Mouse (Mus musculus): ENCODE results near the gene Ptcd3. TPM values are rescaled to one million over a fixed set of nuclear protein-coding genes. Genes with fewer than 3 reads are reported as not detected.
A peak's percentile ranks its signal among the peaks of the same experiment; 100 is the strongest.
"Not testable (repeated sequence)": the region's sequence is repeated elsewhere in the genome, so short reads cannot be mapped to it uniquely, and the experiment has no call there.

Ptcd3 gene
- polyA plus RNA-seq, 1 experiment from 2014 or later: 129 TPM

DNA sequence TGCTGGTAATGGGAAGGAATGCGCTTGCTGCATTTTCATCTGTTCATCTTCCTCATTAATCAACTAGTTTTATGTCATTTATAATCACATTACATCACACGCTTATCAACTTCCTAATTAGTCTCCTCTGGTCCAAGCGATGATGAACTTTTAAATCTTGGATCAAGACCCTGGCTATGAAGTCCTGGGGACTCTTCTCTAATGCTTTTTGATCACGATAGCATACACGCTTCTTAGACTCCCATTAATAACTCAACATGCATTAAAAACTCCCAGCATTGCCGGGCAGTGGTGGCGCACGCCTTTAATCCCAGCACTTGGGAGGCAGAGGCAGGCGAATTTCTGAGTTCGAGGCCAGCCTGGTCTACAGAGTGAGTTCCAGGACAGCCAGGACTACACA is 834 bp upstream of the Ptcd3 start:
- WGBS: 28% methylated on average over 10 of the region's 10 CpGs
- H3K27me3 ChIP-seq (ENCODE audit: control insufficient read depth, insufficient read depth, low read length): no peaks in the 10 kb centered on the region
- H3K27ac ChIP-seq (ENCODE audit: low read depth, low read length): no peak overlapping the region
- no peaks in the 10 kb centered on the region for H3K36me3 ChIP-seq (ENCODE audit: control insufficient read depth, insufficient read depth, low read length)
- peak overlapping the region; percentile 71; the same call in 1 of the 2 replicates for H3K9ac ChIP-seq (ENCODE audit: low read depth, low read length)
- DNase-seq (ENCODE audit: low spot score) (no peak), ATAC-seq (ENCODE audit: low FRiP score) (peak; percentile 53)
- no peaks in the 10 kb centered on the region for H3K4me1 ChIP-seq (replicated peaks; ENCODE audit: control insufficient read depth, insufficient read depth, low read length)
- H3K4me2 ChIP-seq (replicated peaks; ENCODE audit: low read depth, low read length): peak overlapping the region; percentile 29
- H3K9me3 ChIP-seq (ENCODE audit: control insufficient read depth, low read length): no peaks in the 10 kb centered on the region
- H3K4me3 ChIP-seq (ENCODE audit: low read depth, low read length): peak overlapping the region; percentile 72

DNA sequence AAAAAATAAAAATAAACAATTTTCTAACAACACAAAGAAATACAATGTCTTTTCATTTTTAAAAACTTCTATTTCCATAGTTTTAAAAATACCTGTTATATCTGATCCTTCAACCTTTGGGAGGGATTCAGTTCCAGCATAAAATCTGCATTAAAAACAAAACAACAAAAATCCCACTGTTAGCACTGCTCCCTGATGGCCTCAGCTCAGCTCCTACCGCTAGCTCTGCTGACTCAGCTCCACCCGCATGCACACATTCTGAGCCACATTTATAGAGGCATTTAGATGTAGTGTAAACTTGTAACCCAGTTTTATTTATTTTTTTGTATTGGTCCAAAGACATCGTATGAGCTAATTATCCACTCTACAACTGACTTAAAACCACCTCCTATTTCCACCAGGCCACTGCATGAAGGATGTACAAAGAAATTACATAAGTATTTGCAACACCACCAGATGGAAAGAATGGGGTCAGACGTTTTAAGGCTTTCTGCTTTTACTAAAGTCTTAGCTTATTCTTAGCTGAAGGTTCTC is 781 bp downstream of the Ptcd3 start:
- peak overlapping the region; percentile 72 for H3K4me3 ChIP-seq (ENCODE audit: low read depth, low read length)
- peak; percentile 17 for DNase-seq (ENCODE audit: low spot score)
- H3K9ac ChIP-seq (ENCODE audit: low read depth, low read length): peak overlapping the region; percentile 71
- ATAC-seq (ENCODE audit: low FRiP score): no peak
- peak overlapping the region; percentile 52 for H3K4me2 ChIP-seq (replicated peaks; ENCODE audit: low read depth, low read length)
- H3K9me3 ChIP-seq (ENCODE audit: control insufficient read depth, low read length): no peaks in the 10 kb centered on the region
- H3K27ac ChIP-seq (ENCODE audit: low read depth, low read length): no peak overlapping the region
- H3K4me1 ChIP-seq (replicated peaks; ENCODE audit: control insufficient read depth, insufficient read depth, low read length): no peaks in the 10 kb centered on the region
- H3K36me3 ChIP-seq (ENCODE audit: control insufficient read depth, insufficient read depth, low read length): no peaks in the 10 kb centered on the region
- H3K27me3 ChIP-seq (ENCODE audit: control insufficient read depth, insufficient read depth, low read length): no peaks in the 10 kb centered on the region
- WGBS: 6% methylated on average over 4 of the region's 4 CpGs

DNA sequence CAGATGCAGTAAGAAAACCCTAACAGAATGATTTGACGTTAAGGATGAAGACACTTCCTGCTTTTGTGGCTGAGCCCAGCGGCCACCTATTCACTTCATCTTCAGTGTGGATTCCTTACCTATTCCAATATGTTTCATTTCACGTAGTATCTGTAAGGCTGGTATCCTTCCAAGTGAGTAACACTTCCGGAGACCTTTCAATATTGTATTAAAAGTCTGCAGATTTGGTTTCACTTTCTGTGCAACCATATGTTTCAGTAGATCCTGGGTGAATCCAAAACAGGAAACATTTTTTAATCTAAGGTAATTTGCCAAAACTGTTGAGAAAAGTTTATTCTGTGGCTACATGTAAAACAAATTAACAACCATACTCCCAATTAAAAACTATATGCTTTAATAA is 15.3 kb downstream of the Ptcd3 start:
- H3K4me2 ChIP-seq (replicated peaks; ENCODE audit: low read depth, low read length): no peak overlapping the region
- H3K9me3 ChIP-seq (ENCODE audit: control insufficient read depth, low read length): no peaks in the 10 kb centered on the region
- peaks cover 19% of the 10 kb centered on the region for H3K36me3 ChIP-seq (ENCODE audit: control insufficient read depth, insufficient read depth, low read length)
- H3K9ac ChIP-seq (ENCODE audit: low read depth, low read length): no peak overlapping the region
- no peaks in the 10 kb centered on the region for H3K27me3 ChIP-seq (ENCODE audit: control insufficient read depth, insufficient read depth, low read length)
- DNase-seq (ENCODE audit: low spot score) (no peak), ATAC-seq (ENCODE audit: low FRiP score) (no peak)
- no peaks in the 10 kb centered on the region for H3K4me1 ChIP-seq (replicated peaks; ENCODE audit: control insufficient read depth, insufficient read depth, low read length)
- H3K27ac ChIP-seq (ENCODE audit: low read depth, low read length): no peak overlapping the region
- no peak overlapping the region for H3K4me3 ChIP-seq (ENCODE audit: low read depth, low read length)
- 93% methylated on average over 4 of the region's 4 CpGs for WGBS

DNA sequence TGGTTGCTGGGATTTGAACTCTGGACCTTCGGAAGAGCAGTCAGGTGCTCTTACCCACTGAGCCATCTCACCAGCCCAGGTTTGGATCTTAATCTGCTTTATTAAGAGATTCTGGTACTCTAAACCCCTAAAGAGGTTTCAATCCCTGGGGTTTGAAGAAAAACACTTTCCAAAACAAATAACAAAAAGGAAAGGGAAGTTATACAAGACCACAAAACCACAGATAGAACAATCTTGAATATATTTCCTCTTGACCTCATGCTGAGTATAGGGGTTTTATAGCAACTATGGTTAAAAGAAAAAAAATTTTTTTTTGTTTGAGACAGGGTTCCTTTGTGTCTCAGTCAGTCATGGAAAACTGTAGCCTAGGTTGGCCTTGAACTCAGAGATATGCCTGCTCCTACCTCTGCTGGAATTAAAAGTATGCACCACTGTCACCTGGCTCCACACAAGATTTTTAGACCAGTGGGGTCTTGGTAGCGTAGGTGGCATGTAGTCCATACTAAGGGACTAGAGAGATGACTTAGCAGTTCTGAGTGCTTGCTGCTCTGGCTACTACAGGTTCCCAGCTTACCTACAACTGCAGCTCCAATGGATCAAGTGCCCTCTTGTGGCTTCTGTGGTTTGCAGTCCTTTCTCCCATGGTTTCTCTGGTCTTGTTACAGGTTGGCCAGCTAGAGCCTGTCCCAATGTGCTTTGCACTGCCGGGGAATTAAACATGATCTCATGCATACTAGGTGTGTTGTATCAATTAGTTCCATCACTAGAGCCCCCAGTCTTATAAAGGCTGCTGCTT is 30.4 kb downstream of the Ptcd3 start:
- Histone ChIP-seq H3K9me3 (ENCODE audit: control insufficient read depth, low read length) (no peaks in the 10 kb centered on the region), H3K4me3 (ENCODE audit: low read depth, low read length) (no peak overlapping the region), H3K27ac (ENCODE audit: low read depth, low read length) (no peak overlapping the region), H3K27me3 (ENCODE audit: control insufficient read depth, insufficient read depth, low read length) (no peaks in the 10 kb centered on the region), H3K4me2 (replicated peaks; ENCODE audit: low read depth, low read length) (no peak overlapping the region), H3K4me1 (replicated peaks; ENCODE audit: control insufficient read depth, insufficient read depth, low read length) (no peaks in the 10 kb centered on the region), H3K36me3 (ENCODE audit: control insufficient read depth, insufficient read depth, low read length) (0 out of 2 replicates have a peak, but pooled peaks cover 5% of the 10 kb centered on the region), H3K9ac (ENCODE audit: low read depth, low read length) (no peak overlapping the region)
- no peak for DNase-seq (ENCODE audit: low spot score)
- ATAC-seq (ENCODE audit: low FRiP score): no peak
- WGBS: 96% methylated on average over 3 of the region's 3 CpGs

DNA sequence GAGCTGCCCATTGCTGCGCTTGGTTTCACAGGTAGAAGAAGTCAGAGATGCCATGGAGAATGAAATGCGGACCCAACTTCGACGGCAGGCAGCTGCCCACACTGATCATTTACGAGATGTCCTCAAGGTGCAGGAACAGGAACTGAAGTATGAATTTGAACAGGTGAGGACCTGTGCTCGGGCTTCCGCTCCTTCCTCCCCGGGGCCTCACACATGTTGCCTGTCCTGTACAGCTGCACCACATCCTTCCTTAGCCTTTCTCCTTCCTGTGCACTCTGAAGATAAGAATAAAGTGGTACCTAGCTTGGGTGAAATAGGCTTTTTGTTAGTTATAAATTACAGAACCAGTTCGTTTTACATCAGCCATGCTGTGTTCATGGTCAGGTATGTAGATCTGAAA is 37.2 kb downstream of the Ptcd3 start:
- 94% methylated on average over 9 of the region's 9 CpGs for whole genome bisulfite sequencing
- no peak for DNase-seq (ENCODE audit: low spot score)
- Histone ChIP-seq H3K4me3 (ENCODE audit: low read depth, low read length) (no peak overlapping the region), H3K4me1 (replicated peaks; ENCODE audit: control insufficient read depth, insufficient read depth, low read length) (no peaks in the 10 kb centered on the region), H3K9me3 (ENCODE audit: control insufficient read depth, low read length) (no peaks in the 10 kb centered on the region), H3K27ac (ENCODE audit: low read depth, low read length) (no peak overlapping the region), H3K36me3 (ENCODE audit: control insufficient read depth, insufficient read depth, low read length) (0 out of 2 replicates have a peak, but pooled peaks cover 4% of the 10 kb centered on the region), H3K27me3 (ENCODE audit: control insufficient read depth, insufficient read depth, low read length) (no peaks in the 10 kb centered on the region), H3K4me2 (replicated peaks; ENCODE audit: low read depth, low read length) (no peak overlapping the region), H3K9ac (ENCODE audit: low read depth, low read length) (no peak overlapping the region)
- ATAC-seq (ENCODE audit: low FRiP score): no peak

DNA sequence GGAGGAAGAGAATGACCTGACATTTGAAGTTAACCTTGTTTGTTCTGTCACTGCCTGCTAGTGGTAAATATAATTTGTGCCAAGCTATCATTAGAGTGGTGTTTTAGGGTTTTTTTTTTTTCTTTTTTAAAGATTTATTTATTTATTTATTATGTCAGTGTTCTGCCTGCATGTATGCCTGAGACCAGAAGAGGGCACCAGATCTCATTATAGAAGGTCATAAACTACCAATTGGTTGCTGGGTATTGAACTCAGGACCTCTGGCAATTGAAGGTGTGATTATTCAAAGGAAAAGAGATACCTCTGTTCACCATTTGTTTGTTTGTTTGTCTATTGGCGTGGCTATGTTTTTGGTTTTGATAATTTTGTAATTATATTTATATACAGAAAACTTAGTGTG is 39.7 kb downstream of the Ptcd3 start:
- DNase-seq (ENCODE audit: low spot score) (no peak), ATAC-seq (ENCODE audit: low FRiP score) (no peak)
- Histone ChIP-seq H3K9ac (ENCODE audit: low read depth, low read length) (no peak overlapping the region), H3K4me2 (replicated peaks; ENCODE audit: low read depth, low read length) (no peak overlapping the region), H3K9me3 (ENCODE audit: control insufficient read depth, low read length) (no peaks in the 10 kb centered on the region), H3K27me3 (ENCODE audit: control insufficient read depth, insufficient read depth, low read length) (no peaks in the 10 kb centered on the region), H3K4me1 (replicated peaks; ENCODE audit: control insufficient read depth, insufficient read depth, low read length) (no peaks in the 10 kb centered on the region), H3K36me3 (ENCODE audit: control insufficient read depth, insufficient read depth, low read length) (peaks cover 11% of the 10 kb centered on the region; the same call in 1 of the 2 replicates), H3K27ac (ENCODE audit: low read depth, low read length) (no peak overlapping the region), H3K4me3 (ENCODE audit: low read depth, low read length) (no peak overlapping the region)
- WGBS: 95% methylated on average over 1 of the region's 1 CpGs

DNA sequence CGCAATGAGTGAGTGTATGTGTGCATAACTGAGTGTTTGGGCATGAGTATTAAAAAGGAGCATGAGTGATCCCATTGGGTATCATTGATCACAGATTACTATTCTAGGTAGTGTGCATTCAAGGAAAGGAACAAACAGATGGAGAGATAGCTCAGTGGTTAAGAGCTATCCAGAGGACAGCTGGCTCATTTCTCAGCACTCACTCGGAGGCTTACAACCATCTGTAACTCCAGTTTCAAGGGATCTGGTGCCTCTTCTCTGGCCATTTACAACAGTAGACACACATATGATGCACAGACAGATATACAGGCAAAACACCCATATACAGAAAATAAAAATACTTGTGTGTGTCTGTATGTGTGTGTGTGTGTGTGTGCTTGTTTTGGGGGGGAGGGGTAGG is 40.8 kb downstream of the Ptcd3 start:
- Histone ChIP-seq H3K27ac (ENCODE audit: low read depth, low read length) (no peak overlapping the region), H3K4me3 (ENCODE audit: low read depth, low read length) (no peak overlapping the region), H3K27me3 (ENCODE audit: control insufficient read depth, insufficient read depth, low read length) (no peaks in the 10 kb centered on the region), H3K4me1 (replicated peaks; ENCODE audit: control insufficient read depth, insufficient read depth, low read length) (no peaks in the 10 kb centered on the region), H3K9ac (ENCODE audit: low read depth, low read length) (no peak overlapping the region), H3K9me3 (ENCODE audit: control insufficient read depth, low read length) (no peaks in the 10 kb centered on the region), H3K36me3 (ENCODE audit: control insufficient read depth, insufficient read depth, low read length) (peaks cover 16% of the 10 kb centered on the region; the same call in 1 of the 2 replicates), H3K4me2 (replicated peaks; ENCODE audit: low read depth, low read length) (no peak overlapping the region)
- DNase-seq (ENCODE audit: low spot score) (no peak), ATAC-seq (ENCODE audit: low FRiP score) (no peak)
- 94% methylated on average over 2 of the region's 2 CpGs for WGBS

DNA sequence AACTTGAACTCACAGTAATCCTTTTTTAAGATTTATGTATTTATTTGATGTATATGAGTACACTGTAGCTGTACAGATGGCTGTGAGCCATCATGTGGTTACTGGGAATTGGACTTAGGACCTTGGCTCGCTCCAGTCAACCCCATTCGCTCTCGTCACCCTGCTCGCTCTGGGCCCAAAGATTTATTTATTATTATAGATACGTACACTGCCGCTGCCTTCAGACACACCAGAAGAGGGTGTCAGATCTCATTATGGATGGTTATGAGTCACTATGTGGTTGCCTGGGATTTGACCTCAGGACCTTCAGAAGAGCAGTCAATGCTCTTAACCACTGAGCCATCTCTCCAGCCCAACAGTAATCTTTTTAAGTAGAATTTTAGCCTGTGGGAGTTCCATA is 61.6 kb downstream of the Ptcd3 start:
- H3K36me3 ChIP-seq (ENCODE audit: control insufficient read depth, insufficient read depth, low read length); DNase-seq (ENCODE audit: low spot score); H3K27ac ChIP-seq (ENCODE audit: low read depth, low read length); H3K4me1 ChIP-seq (replicated peaks; ENCODE audit: control insufficient read depth, insufficient read depth, low read length); H3K4me3 ChIP-seq (ENCODE audit: low read depth, low read length); H3K9ac ChIP-seq (ENCODE audit: low read depth, low read length); ATAC-seq (ENCODE audit: low FRiP score); H3K27me3 ChIP-seq (ENCODE audit: control insufficient read depth, insufficient read depth, low read length); H3K9me3 ChIP-seq (ENCODE audit: control insufficient read depth, low read length); H3K4me2 ChIP-seq (replicated peaks; ENCODE audit: low read depth, low read length): not testable (repeated sequence)
- WGBS: 93% methylated on average over 6 of the region's 6 CpGs

All from hindbrain, embryonic 11.5 days (tissue).